Mouse (Mus musculus): ENCODE measurements at regions not wholly inside any gene's neighbourhood (a gene's known extent, or its start where the extent isn't known, plus 50 kb on each side); places are given as distances from the start of the nearest gene placed in this dataset.

DNA sequence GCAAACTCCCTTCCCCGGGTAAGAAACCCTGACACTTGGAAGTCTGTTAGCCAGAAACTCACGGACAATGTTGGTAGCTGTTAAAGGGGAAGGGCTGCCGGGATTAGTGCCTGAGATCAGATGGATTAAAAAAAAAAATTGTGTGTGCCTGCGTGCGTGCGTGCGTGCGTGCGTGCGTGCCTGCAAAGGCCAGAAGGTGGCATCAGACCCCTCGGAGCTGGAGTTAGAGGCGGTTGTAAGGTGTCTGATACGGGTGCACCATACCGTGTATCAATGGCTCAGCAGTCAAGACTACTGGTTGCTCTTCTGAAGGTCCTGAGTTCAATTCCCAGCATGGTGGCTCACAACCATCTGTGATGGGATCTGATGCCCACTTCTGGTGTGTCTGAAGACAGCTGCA lies 59.0 kb upstream of the Ccdc167 start:
- H3K27ac ChIP-seq, result no peak overlapping the region
- H3K36me3 ChIP-seq, result no peaks in the 10 kb centered on the region
- H3K4me1 ChIP-seq, result peaks cover 40% of the 10 kb centered on the region
- H3K27me3 ChIP-seq (ENCODE audit: low read depth, poor library complexity, severe bottlenecking), result peaks cover 12% of the 10 kb centered on the region; the same call in 1 of the 2 replicates
- 88% methylated on average over 14 of the region's 14 CpGs for WGBS
- DNase-seq (ENCODE audit: low spot score), result no peak
- no peak overlapping the region for H3K4me3 ChIP-seq
- no peaks in the 10 kb centered on the region for H3K9me3 ChIP-seq (replicated peaks)

DNA sequence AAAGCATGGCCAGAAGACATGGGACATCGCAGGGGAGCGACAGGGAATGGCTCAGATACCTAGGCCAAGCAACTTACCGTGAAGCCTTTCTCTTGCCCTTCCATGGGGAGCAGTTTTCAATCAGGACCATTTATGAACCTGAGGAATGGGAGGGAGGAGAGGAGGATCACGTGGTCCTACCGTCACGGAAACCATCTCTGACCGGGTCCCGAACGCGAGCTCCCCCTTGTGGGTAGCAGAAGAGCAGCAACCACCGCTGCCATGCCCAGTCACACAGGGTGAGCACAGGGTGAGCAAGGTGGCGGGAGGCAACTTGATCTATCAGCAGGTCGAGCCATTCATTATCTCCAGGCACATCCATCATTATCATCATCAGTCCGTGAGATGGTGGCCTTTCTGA lies 56.5 kb upstream of the Ccdc167 start:
- no peak overlapping the region for H3K4me3 ChIP-seq
- 17% methylated on average over 14 of the region's 14 CpGs for WGBS
- peak; percentile 69 for DNase-seq (ENCODE audit: low spot score)

DNA sequence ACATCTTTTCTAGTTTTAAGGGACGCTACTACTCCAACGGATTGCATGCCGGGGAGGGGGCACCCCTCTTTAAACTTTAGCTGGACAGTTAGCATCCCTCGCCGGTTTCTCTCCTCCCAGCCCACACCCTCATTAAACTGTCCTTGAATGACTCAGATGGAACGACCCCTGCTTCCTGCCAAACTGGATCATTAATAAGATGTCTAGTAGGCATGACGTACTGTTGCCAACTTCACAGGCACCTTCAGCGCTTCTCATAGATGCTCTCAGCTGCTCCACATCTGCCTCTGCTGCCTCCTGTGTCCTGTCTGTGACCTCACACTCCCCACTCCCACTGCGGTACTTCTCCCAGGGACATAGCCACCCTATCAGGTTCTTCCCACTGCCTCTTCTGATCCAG lies 54.1 kb upstream of the Ccdc167 start:
- no peak overlapping the region for H3K4me3 ChIP-seq
- H3K36me3 ChIP-seq, result no peaks in the 10 kb centered on the region
- H3K27ac ChIP-seq, result no peak overlapping the region
- peaks cover 51% of the 10 kb centered on the region for H3K4me1 ChIP-seq
- H3K9me3 ChIP-seq (replicated peaks), result no peaks in the 10 kb centered on the region
- H3K27me3 ChIP-seq (ENCODE audit: low read depth, poor library complexity, severe bottlenecking), result peaks cover 12% of the 10 kb centered on the region; the same call in 1 of the 2 replicates
- WGBS, result 63% methylated on average over 9 of the region's 9 CpGs
- DNase-seq (ENCODE audit: low spot score), result no peak

More for the DNA sequence above, 56.5 kb upstream of the Ccdc167 start:
- Histone ChIP-seq H3K9me3 (replicated peaks) (no peaks in the 10 kb centered on the region), H3K4me1 (peaks cover 52% of the 10 kb centered on the region), H3K27ac (no peak overlapping the region), H3K27me3 (ENCODE audit: low read depth, poor library complexity, severe bottlenecking) (peaks cover 12% of the 10 kb centered on the region; the same call in 1 of the 2 replicates), H3K36me3 (no peaks in the 10 kb centered on the region)

DNA sequence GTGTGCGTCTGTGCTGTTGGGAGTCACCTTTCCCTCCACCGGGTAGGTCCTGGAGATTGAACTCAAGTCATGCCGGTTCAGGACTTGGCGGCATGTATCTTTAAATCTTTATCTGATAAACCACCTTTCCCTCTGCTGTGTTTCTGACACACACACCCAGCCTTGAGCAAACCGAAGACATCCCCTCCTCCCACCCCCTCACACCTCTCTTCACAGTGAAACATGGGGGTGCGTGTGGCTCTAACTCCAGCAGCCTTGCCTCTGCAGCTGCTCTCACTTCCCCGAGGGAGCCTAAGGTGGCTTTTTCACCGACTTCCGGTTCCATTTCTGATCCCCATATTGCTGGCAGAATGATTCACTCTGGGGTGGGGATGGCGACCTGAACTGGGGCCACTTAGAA lies 52.8 kb upstream of the Ccdc167 start:
- no peak overlapping the region for H3K27ac ChIP-seq
- DNase-seq (ENCODE audit: low spot score), result no peak
- 88% methylated on average over 10 of the region's 10 CpGs for WGBS
- H3K9me3 ChIP-seq (replicated peaks), result no peaks in the 10 kb centered on the region
- no peak overlapping the region for H3K4me3 ChIP-seq
- H3K4me1 ChIP-seq, result peaks cover 45% of the 10 kb centered on the region
- H3K27me3 ChIP-seq (ENCODE audit: low read depth, poor library complexity, severe bottlenecking), result peaks cover 12% of the 10 kb centered on the region; the same call in 1 of the 2 replicates
- H3K36me3 ChIP-seq, result no peaks in the 10 kb centered on the region

DNA sequence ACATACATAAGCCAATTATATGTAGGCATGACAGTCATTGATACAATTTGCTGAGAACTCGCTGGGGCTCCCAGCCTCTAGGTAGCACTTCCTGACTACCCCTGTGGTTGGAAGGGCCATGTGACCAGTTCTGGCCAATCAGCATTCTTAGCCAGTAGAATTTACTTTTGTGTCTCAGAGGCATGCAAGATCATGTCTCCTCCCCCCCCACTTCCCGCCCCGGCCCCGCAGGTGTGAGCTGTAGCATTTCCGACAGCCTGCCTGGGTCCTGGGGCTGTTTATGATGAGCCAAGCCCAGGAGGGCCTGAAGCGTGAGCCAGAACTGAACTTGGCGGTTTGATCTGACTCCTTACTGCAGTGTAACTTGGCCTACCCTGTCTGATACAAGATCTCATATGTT lies 52.3 kb upstream of the Ccdc167 start:
- Histone ChIP-seq H3K36me3 (no peaks in the 10 kb centered on the region), H3K27ac (no peak overlapping the region), H3K4me1 (peaks cover 50% of the 10 kb centered on the region), H3K27me3 (ENCODE audit: low read depth, poor library complexity, severe bottlenecking) (peaks cover 12% of the 10 kb centered on the region; the same call in 1 of the 2 replicates), H3K9me3 (replicated peaks) (no peaks in the 10 kb centered on the region), H3K4me3 (no peak overlapping the region)
- peak; percentile 44 for DNase-seq (ENCODE audit: low spot score)
- WGBS, result 57% methylated on average over 7 of the region's 7 CpGs

DNA sequence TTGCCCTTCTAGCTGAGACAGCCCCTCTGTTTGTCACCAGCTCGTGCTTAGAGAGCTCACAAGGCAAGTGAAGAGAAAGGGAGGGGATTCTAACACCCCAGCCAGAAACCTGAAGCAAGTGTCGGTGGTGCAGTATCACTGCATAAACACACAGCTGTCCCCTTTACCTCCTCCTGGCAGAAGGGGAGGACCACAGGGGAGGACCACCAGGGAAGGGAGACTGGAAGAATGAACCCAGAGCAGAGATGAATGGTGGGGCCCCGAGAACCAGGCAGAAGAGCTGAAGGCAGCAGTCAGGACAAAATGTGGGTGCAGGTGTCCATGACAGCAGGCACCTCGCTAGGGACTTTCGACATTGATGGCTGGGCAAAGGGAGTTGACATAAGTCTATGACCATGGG lies 51.8 kb upstream of the Ccdc167 start:
- 62% methylated on average over 5 of the region's 5 CpGs for WGBS

More for the DNA sequence above, 51.8 kb upstream of the Ccdc167 start:
- H3K4me1 ChIP-seq, result peaks cover 50% of the 10 kb centered on the region
- H3K27ac ChIP-seq, result 0 out of 2 replicates have a peak overlapping the region, but pooled peaks have one; percentile 2
- H3K9me3 ChIP-seq (replicated peaks), result no peaks in the 10 kb centered on the region
- no peaks in the 10 kb centered on the region for H3K36me3 ChIP-seq
- no peak for DNase-seq (ENCODE audit: low spot score)
- H3K4me3 ChIP-seq, result no peak overlapping the region
- peaks cover 7% of the 10 kb centered on the region; the same call in 1 of the 2 replicates for H3K27me3 ChIP-seq (ENCODE audit: low read depth, poor library complexity, severe bottlenecking)

Data from limb, embryonic 10.5 days (tissue).